Mouse (Mus musculus) heart, postnatal 0 days (tissue): ENCODE measurements around the gene Ptgdr2.

Source experiments
- CTCF ChIP-seq: IDR thresholded peaks from 2 replicates; pipeline ENCODE4 v1.5.1; 2016; ENCODE audit warnings: antibody characterized with exemption, control low read depth, low read depth
- EP300 ChIP-seq: IDR thresholded peaks from 2 replicates; pipeline ENCODE4 v1.6.1; 2016; ENCODE audit warnings: antibody characterized with exemption, low read depth

DNA sequence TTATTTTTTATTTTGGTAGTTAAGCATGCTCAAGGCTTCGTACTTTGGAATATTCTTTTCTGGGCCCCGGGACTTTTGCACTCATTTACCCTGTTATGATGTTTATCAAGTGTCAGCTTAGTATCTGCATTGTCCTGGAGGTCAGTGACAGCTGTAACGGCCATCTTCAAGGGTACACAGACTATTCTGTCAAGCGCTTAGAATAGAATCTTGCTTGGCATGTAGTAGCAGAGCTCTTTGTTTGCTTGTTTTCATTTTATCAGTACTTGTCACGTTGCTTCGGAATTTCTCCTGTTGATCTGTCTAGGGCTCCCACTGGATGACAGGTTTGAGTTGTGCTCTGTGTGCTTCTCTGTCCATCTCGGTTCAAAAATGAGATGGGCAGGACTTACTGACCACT is 40.1 kb upstream of the Ptgdr2 start:
- TF ChIP-seq EP300 (no peak), CTCF (no peak)
